Mouse (Mus musculus): Measurements from ENCODE around the gene BC051142. TPM values are rescaled to one million over a fixed set of nuclear protein-coding genes. Genes with fewer than 3 reads are reported as not detected.

The BC051142 gene
- polyA plus RNA-seq, 2 experiments = 0.85 to 1.4 TPM

DNA sequence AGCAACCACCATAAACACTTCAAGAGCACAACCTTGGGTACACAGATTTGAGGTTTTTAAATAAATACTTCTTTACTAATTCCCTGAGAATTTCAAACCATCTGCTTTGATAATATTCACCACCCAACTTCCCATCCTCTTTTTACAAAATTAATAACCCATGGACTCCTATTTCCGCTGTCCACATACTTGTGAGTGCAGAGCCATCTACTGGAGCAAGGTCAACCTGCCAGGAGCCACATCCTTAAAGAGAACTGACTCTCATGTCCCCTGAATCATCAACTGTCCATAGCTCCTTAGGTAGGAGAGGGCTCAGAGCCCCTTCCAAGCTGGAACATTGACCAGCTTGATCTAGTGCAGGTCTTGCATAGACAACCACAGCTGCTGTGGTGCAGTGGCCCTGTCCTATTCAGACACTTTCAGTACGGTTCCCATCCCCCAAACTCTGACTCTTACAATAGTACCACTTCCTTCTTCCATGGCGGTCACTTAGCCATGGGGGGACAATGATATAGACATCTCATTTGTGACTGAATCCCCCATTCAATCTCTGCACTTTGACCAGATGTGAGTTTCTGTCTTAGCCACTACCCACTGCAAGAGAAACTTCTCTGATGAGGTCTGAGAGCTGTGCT lies 34.8 kb upstream of the BC051142 start:
- Histone ChIP-seq H3K36me3 (ENCODE audit: control insufficient read depth, insufficient read depth, low read length) (no peaks in the 10 kb centered on the region), H3K9ac (ENCODE audit: low read depth, low read length, severe bottlenecking) (no peak overlapping the region), H3K4me3 (replicated peaks; ENCODE audit: low read length) (no peak overlapping the region), H3K4me1 (ENCODE audit: control insufficient read depth, insufficient read depth, low read length) (no peaks in the 10 kb centered on the region), H3K4me2 (replicated peaks; ENCODE audit: low read depth, low read length, severe bottlenecking) (no peak overlapping the region), H3K27me3 (ENCODE audit: control insufficient read depth, insufficient read depth, low read length) (no peaks in the 10 kb centered on the region), H3K9me3 (ENCODE audit: control insufficient read depth, low read length) (no peaks in the 10 kb centered on the region), H3K27ac (replicated peaks; ENCODE audit: low read depth, low read length) (no peak overlapping the region)
- WGBS = 91% methylated on average over 3 of the region's 3 CpGs
- no peak for DNase-seq (ENCODE audit: low spot score)
- no peak for TF ChIP-seq POLR2A (IDR thresholded peaks at IDR 0.05; ENCODE audit: borderline replicate concordance, extremely low read depth, insufficient read depth, insufficient read length)
- ATAC-seq (ENCODE audit: low FRiP score, low read depth) = no peak

DNA sequence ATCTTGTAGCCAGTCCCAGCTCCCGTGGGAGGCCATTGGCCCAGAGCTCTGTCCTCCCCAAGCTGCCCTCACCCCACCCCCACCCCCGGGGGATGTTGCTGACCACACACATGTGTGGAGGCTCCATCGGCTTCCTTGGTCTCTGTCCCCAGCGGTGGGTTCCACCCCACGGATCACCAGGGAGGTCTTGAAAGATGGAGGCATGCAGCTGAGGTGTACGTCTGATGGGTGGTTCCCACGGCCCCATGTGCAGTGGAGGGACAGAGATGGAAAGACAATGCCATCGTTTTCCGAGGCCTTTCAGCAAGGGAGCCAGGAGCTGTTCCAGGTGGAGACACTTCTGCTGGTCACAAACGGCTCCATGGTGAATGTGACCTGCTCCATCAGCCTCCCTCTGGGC lies 33.6 kb upstream of the BC051142 start:
- no peak overlapping the region for H3K27ac ChIP-seq (replicated peaks; ENCODE audit: low read depth, low read length)
- no peak overlapping the region for H3K4me2 ChIP-seq (replicated peaks; ENCODE audit: low read depth, low read length, severe bottlenecking)
- no peak overlapping the region for H3K4me3 ChIP-seq (replicated peaks; ENCODE audit: low read length)
- H3K9ac ChIP-seq (ENCODE audit: low read depth, low read length, severe bottlenecking) = no peak overlapping the region
- WGBS = 74% methylated on average over 10 of the region's 10 CpGs
- no peaks in the 10 kb centered on the region for H3K36me3 ChIP-seq (ENCODE audit: control insufficient read depth, insufficient read depth, low read length)
- no peaks in the 10 kb centered on the region for H3K9me3 ChIP-seq (ENCODE audit: control insufficient read depth, low read length)
- no peaks in the 10 kb centered on the region for H3K4me1 ChIP-seq (ENCODE audit: control insufficient read depth, insufficient read depth, low read length)
- H3K27me3 ChIP-seq (ENCODE audit: control insufficient read depth, insufficient read depth, low read length) = no peaks in the 10 kb centered on the region
- ATAC-seq (ENCODE audit: low FRiP score, low read depth) (no peak), DNase-seq (ENCODE audit: low spot score) (no peak)
- no peak for TF ChIP-seq POLR2A (IDR thresholded peaks at IDR 0.05; ENCODE audit: borderline replicate concordance, extremely low read depth, insufficient read depth, insufficient read length)

DNA sequence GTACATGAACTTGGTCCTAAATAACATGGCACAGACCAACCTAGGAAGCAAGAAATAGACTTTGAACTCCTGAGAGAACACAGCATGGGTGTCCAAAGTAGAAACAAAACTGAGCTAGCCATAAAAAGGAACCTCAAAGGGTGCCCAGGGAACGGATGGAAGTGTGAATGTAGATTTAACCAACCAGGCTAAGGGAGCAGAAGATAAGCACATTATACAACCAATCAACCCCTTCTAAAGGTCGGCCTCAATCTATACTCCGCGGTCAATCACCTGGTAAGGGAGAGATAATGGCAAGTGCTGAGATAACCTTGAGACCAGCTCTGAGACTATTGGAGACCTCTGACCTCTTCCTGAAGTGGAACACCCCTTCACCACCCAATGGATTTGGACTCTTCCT lies 28.1 kb upstream of the BC051142 start:
- Histone ChIP-seq H3K4me3 (replicated peaks; ENCODE audit: low read length) (no peak overlapping the region), H3K27me3 (ENCODE audit: control insufficient read depth, insufficient read depth, low read length) (no peaks in the 10 kb centered on the region), H3K36me3 (ENCODE audit: control insufficient read depth, insufficient read depth, low read length) (no peaks in the 10 kb centered on the region), H3K4me1 (ENCODE audit: control insufficient read depth, insufficient read depth, low read length) (no peaks in the 10 kb centered on the region), H3K9ac (ENCODE audit: low read depth, low read length, severe bottlenecking) (no peak overlapping the region), H3K9me3 (ENCODE audit: control insufficient read depth, low read length) (no peaks in the 10 kb centered on the region), H3K4me2 (replicated peaks; ENCODE audit: low read depth, low read length, severe bottlenecking) (no peak overlapping the region), H3K27ac (replicated peaks; ENCODE audit: low read depth, low read length) (no peak overlapping the region)
- DNase-seq (ENCODE audit: low spot score) = no peak
- WGBS = 74% methylated on average over 4 of the region's 4 CpGs
- TF ChIP-seq POLR2A (IDR thresholded peaks at IDR 0.05; ENCODE audit: borderline replicate concordance, extremely low read depth, insufficient read depth, insufficient read length) = no peak
- no peak for ATAC-seq (ENCODE audit: low FRiP score, low read depth)

DNA sequence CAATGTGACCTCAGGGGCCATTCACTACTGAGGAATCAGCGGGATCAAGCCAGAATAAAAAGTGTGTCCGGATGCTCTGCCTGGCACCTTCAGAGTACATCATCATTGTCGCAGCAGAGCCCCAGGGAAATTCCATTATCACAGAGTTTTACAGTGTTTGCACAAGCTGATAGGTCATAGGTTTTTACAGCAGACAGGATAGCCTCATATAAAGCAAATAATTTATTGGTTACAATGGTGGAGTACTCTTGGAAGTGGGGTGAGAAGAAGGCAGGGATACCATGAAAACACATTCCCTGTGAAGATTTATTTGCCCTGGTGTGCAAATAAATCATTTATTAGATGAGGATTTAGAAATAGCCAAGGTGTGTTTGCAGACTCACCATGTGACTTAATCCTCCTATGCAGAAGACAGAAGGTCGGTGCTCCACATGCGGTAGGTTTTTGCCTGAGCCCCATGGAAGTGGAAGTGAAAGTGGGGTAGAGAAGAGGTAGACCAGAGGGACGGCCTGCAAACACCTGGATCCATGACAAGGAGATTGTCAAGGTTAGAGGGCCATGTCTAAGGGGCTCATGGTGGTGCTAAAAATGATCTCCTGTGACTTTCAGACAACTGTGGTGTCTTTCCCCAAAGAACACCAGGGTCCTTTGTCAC lies 25.4 kb upstream of the BC051142 start:
- DNase-seq (ENCODE audit: low spot score) = no peak
- WGBS = 75% methylated on average over 6 of the region's 6 CpGs
- ATAC-seq (ENCODE audit: low FRiP score, low read depth) = no peak
- no peaks in the 10 kb centered on the region for H3K27me3 ChIP-seq (ENCODE audit: control insufficient read depth, insufficient read depth, low read length)
- H3K9me3 ChIP-seq (ENCODE audit: control insufficient read depth, low read length) = no peaks in the 10 kb centered on the region
- no peak overlapping the region for H3K4me3 ChIP-seq (replicated peaks; ENCODE audit: low read length)
- TF ChIP-seq POLR2A (IDR thresholded peaks at IDR 0.05; ENCODE audit: borderline replicate concordance, extremely low read depth, insufficient read depth, insufficient read length) = no peak
- H3K36me3 ChIP-seq (ENCODE audit: control insufficient read depth, insufficient read depth, low read length) = no peaks in the 10 kb centered on the region
- H3K4me1 ChIP-seq (ENCODE audit: control insufficient read depth, insufficient read depth, low read length) = no peaks in the 10 kb centered on the region
- no peak overlapping the region for H3K27ac ChIP-seq (replicated peaks; ENCODE audit: low read depth, low read length)
- no peak overlapping the region for H3K4me2 ChIP-seq (replicated peaks; ENCODE audit: low read depth, low read length, severe bottlenecking)
- H3K9ac ChIP-seq (ENCODE audit: low read depth, low read length, severe bottlenecking) = no peak overlapping the region

DNA sequence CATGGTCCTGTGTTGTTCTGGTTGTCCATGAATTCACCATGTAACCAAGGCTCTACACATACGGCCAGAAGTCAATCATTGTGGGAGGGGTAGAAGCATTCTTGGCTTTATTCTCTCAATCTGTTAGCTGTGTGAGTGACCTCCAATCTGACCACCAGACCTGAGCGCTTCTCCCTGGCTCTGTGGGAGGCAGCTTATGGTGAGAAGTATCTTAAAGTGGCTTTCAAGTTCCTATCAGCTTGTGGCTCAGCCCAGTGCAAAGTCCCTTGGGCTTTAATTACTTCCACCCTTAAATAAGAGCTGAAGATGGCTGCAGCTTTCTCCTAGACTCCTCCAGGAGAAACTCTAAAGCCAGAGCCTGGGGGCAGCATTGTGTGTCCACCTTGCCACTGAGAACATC lies 21.8 kb upstream of the BC051142 start, which contains the start of gene Btnl1:
Btnl1 (plus strand) TSS at position 286 of the 400 bp plus-strand sequence.
- Histone ChIP-seq H3K9ac (ENCODE audit: low read depth, low read length, severe bottlenecking) (no peak within 1 kb of the TSS), H3K36me3 (ENCODE audit: control insufficient read depth, insufficient read depth, low read length) (no peaks in the 10 kb centered on the region), H3K27ac (replicated peaks; ENCODE audit: low read depth, low read length) (no peak within 1 kb of the TSS), H3K4me2 (replicated peaks; ENCODE audit: low read depth, low read length, severe bottlenecking) (no peak within 1 kb of the TSS), H3K4me3 (replicated peaks; ENCODE audit: low read length) (no peak within 1 kb of the TSS), H3K27me3 (ENCODE audit: control insufficient read depth, insufficient read depth, low read length) (no peaks in the 10 kb centered on the region), H3K9me3 (ENCODE audit: control insufficient read depth, low read length) (no peaks in the 10 kb centered on the region), H3K4me1 (ENCODE audit: control insufficient read depth, insufficient read depth, low read length) (no peaks in the 10 kb centered on the region)
- 73% methylated on average over 2 of the region's 2 CpGs for WGBS
- DNase-seq (ENCODE audit: low spot score) = no peak
- TF ChIP-seq POLR2A (IDR thresholded peaks at IDR 0.05; ENCODE audit: borderline replicate concordance, extremely low read depth, insufficient read depth, insufficient read length) = no peak
- no peak for ATAC-seq (ENCODE audit: low FRiP score, low read depth)
